Mouse (Mus musculus): ENCODE results near the gene Slc29a4. TPM values are rescaled to one million over a fixed set of nuclear protein-coding genes. Genes with fewer than 3 reads are reported as not detected.

Slc29a4 gene
- polyA plus RNA-seq, 1 experiment from 2014 or later: 5.1 TPM

GRCm38 (mm10) chr5:142669726-142670125, 22.6 kb upstream of the Slc29a4 start:
- H3K36me3 ChIP-seq (ENCODE audit: insufficient read depth, low read length): peaks cover 44% of the 10 kb centered on the region
- no peak overlapping the region for H3K4me2 ChIP-seq (replicated peaks; ENCODE audit: low read depth, low read length)
- H3K9me3 ChIP-seq (ENCODE audit: low read length): no peaks in the 10 kb centered on the region
- H3K27ac ChIP-seq (ENCODE audit: low read length): no peak overlapping the region
- H3K27me3 ChIP-seq (ENCODE audit: insufficient read depth, low read length): no peaks in the 10 kb centered on the region
- H3K4me3 ChIP-seq (ENCODE audit: low read length): no peak overlapping the region
- H3K4me1 ChIP-seq (ENCODE audit: insufficient read depth, low read length): no peaks in the 10 kb centered on the region
- no peak for ATAC-seq (ENCODE audit: low FRiP score, low TSS enrichment)
- WGBS: 83% methylated on average over 7 of the region's 7 CpGs
- H3K9ac ChIP-seq (replicated peaks; ENCODE audit: low read length): no peak overlapping the region

- whole genome bisulfite sequencing: 27% methylated on average over 5 of the region's 5 CpGs
Observed at GRCm38 (mm10) chr5:142673082-142673481, 19.2 kb upstream of the Slc29a4 start.

GRCm38 (mm10) chr5:142678141-142678571, 14.2 kb upstream of the Slc29a4 start:
- Histone ChIP-seq H3K9ac (replicated peaks; ENCODE audit: low read length) (no peak overlapping the region), H3K4me2 (replicated peaks; ENCODE audit: low read depth, low read length) (no peak overlapping the region), H3K4me3 (ENCODE audit: low read length) (no peak overlapping the region), H3K4me1 (ENCODE audit: insufficient read depth, low read length) (no peaks in the 10 kb centered on the region), H3K27ac (ENCODE audit: low read length) (no peak overlapping the region), H3K36me3 (ENCODE audit: insufficient read depth, low read length) (no peaks in the 10 kb centered on the region), H3K27me3 (ENCODE audit: insufficient read depth, low read length) (no peaks in the 10 kb centered on the region), H3K9me3 (ENCODE audit: low read length) (peaks cover 2% of the 10 kb centered on the region; the same call in 1 of the 2 replicates)
- WGBS: 51% methylated on average over 7 of the region's 7 CpGs
- no peak for ATAC-seq (ENCODE audit: low FRiP score, low TSS enrichment)

More at GRCm38 (mm10) chr5:142673082-142673481, 19.2 kb upstream of the Slc29a4 start:
- Histone ChIP-seq H3K4me3 (ENCODE audit: low read length) (no peak overlapping the region), H3K36me3 (ENCODE audit: insufficient read depth, low read length) (peaks cover 16% of the 10 kb centered on the region), H3K4me1 (ENCODE audit: insufficient read depth, low read length) (no peaks in the 10 kb centered on the region), H3K27ac (ENCODE audit: low read length) (no peak overlapping the region), H3K27me3 (ENCODE audit: insufficient read depth, low read length) (no peaks in the 10 kb centered on the region), H3K9me3 (ENCODE audit: low read length) (no peaks in the 10 kb centered on the region), H3K4me2 (replicated peaks; ENCODE audit: low read depth, low read length) (no peak overlapping the region), H3K9ac (replicated peaks; ENCODE audit: low read length) (no peak overlapping the region)
- ATAC-seq (ENCODE audit: low FRiP score, low TSS enrichment): 0 out of 2 replicates have a peak, but pooled peaks have one; percentile 49

- no peak for ATAC-seq (ENCODE audit: low FRiP score, low TSS enrichment)
- no peak overlapping the region for H3K27ac ChIP-seq (ENCODE audit: low read length)
- H3K9me3 ChIP-seq (ENCODE audit: low read length): peaks cover 3% of the 10 kb centered on the region; the same call in 1 of the 2 replicates
- no peaks in the 10 kb centered on the region for H3K36me3 ChIP-seq (ENCODE audit: insufficient read depth, low read length)
- H3K27me3 ChIP-seq (ENCODE audit: insufficient read depth, low read length): no peaks in the 10 kb centered on the region
- H3K9ac ChIP-seq (replicated peaks; ENCODE audit: low read length): no peak overlapping the region
- H3K4me2 ChIP-seq (replicated peaks; ENCODE audit: low read depth, low read length): no peak overlapping the region
- WGBS: 81% methylated on average over 1 of the region's 1 CpGs
- H3K4me1 ChIP-seq (ENCODE audit: insufficient read depth, low read length): no peaks in the 10 kb centered on the region
- H3K4me3 ChIP-seq (ENCODE audit: low read length): no peak overlapping the region
Observed at GRCm38 (mm10) chr5:142679065-142679464, 13.2 kb upstream of the Slc29a4 start.

- H3K9me3 ChIP-seq (ENCODE audit: low read length): peaks cover 3% of the 10 kb centered on the region; the same call in 1 of the 2 replicates
- H3K27me3 ChIP-seq (ENCODE audit: insufficient read depth, low read length): no peaks in the 10 kb centered on the region
- H3K4me3 ChIP-seq (ENCODE audit: low read length): no peak overlapping the region
- no peak for ATAC-seq (ENCODE audit: low FRiP score, low TSS enrichment)
- no peaks in the 10 kb centered on the region for H3K4me1 ChIP-seq (ENCODE audit: insufficient read depth, low read length)
- no peak overlapping the region for H3K9ac ChIP-seq (replicated peaks; ENCODE audit: low read length)
- no peak overlapping the region for H3K27ac ChIP-seq (ENCODE audit: low read length)
- no peaks in the 10 kb centered on the region for H3K36me3 ChIP-seq (ENCODE audit: insufficient read depth, low read length)
- 80% methylated on average over 3 of the region's 3 CpGs for WGBS
- H3K4me2 ChIP-seq (replicated peaks; ENCODE audit: low read depth, low read length): no peak overlapping the region
Observed at GRCm38 (mm10) chr5:142681911-142682310, 10.4 kb upstream of the Slc29a4 start.

- 96% methylated on average over 5 of the region's 5 CpGs for WGBS
- H3K4me3 ChIP-seq (ENCODE audit: low read length): no peak overlapping the region
- no peak overlapping the region for H3K27ac ChIP-seq (ENCODE audit: low read length)
- H3K9ac ChIP-seq (replicated peaks; ENCODE audit: low read length): no peak overlapping the region
- ATAC-seq (ENCODE audit: low FRiP score, low TSS enrichment): no peak
- no peaks in the 10 kb centered on the region for H3K27me3 ChIP-seq (ENCODE audit: insufficient read depth, low read length)
- no peak overlapping the region for H3K4me2 ChIP-seq (replicated peaks; ENCODE audit: low read depth, low read length)
- H3K9me3 ChIP-seq (ENCODE audit: low read length): peaks cover 3% of the 10 kb centered on the region; the same call in 1 of the 2 replicates
- no peaks in the 10 kb centered on the region for H3K4me1 ChIP-seq (ENCODE audit: insufficient read depth, low read length)
- H3K36me3 ChIP-seq (ENCODE audit: insufficient read depth, low read length): no peaks in the 10 kb centered on the region
Observed at GRCm38 (mm10) chr5:142682529-142682928, 9.8 kb upstream of the Slc29a4 start.

GRCm38 (mm10) chr5:142688866-142689265, 3.4 kb upstream of the Slc29a4 start:
- no peaks in the 10 kb centered on the region for H3K9me3 ChIP-seq (ENCODE audit: low read length)

GRCm38 (mm10) chr5:142690343-142690742, 2.0 kb upstream of the Slc29a4 start:
- H3K27me3 ChIP-seq (ENCODE audit: insufficient read depth, low read length): no peaks in the 10 kb centered on the region
- WGBS: 74% methylated on average over 3 of the region's 3 CpGs
- H3K4me1 ChIP-seq (ENCODE audit: insufficient read depth, low read length): no peaks in the 10 kb centered on the region
- no peaks in the 10 kb centered on the region for H3K36me3 ChIP-seq (ENCODE audit: insufficient read depth, low read length)
- H3K4me2 ChIP-seq (replicated peaks; ENCODE audit: low read depth, low read length): no peak overlapping the region
- no peak overlapping the region for H3K4me3 ChIP-seq (ENCODE audit: low read length)
- H3K9me3 ChIP-seq (ENCODE audit: low read length): no peaks in the 10 kb centered on the region
- H3K27ac ChIP-seq (ENCODE audit: low read length): no peak overlapping the region
- ATAC-seq (ENCODE audit: low FRiP score, low TSS enrichment): no peak
- no peak overlapping the region for H3K9ac ChIP-seq (replicated peaks; ENCODE audit: low read length)

More at GRCm38 (mm10) chr5:142688866-142689265, 3.4 kb upstream of the Slc29a4 start:
- H3K4me3 ChIP-seq (ENCODE audit: low read length): no peak overlapping the region
- no peaks in the 10 kb centered on the region for H3K27me3 ChIP-seq (ENCODE audit: insufficient read depth, low read length)
- H3K36me3 ChIP-seq (ENCODE audit: insufficient read depth, low read length): no peaks in the 10 kb centered on the region
- no peak overlapping the region for H3K9ac ChIP-seq (replicated peaks; ENCODE audit: low read length)
- no peaks in the 10 kb centered on the region for H3K4me1 ChIP-seq (ENCODE audit: insufficient read depth, low read length)
- no peak overlapping the region for H3K4me2 ChIP-seq (replicated peaks; ENCODE audit: low read depth, low read length)
- WGBS: 56% methylated on average over 6 of the region's 6 CpGs
- no peak overlapping the region for H3K27ac ChIP-seq (ENCODE audit: low read length)
- ATAC-seq (ENCODE audit: low FRiP score, low TSS enrichment): no peak

GRCm38 (mm10) chr5:142692971-142693737, 842 bp downstream of the Slc29a4 start:
- Histone ChIP-seq H3K9ac (replicated peaks; ENCODE audit: low read length) (no peak overlapping the region), H3K27ac (ENCODE audit: low read length) (no peak overlapping the region), H3K4me1 (ENCODE audit: insufficient read depth, low read length) (no peaks in the 10 kb centered on the region), H3K36me3 (ENCODE audit: insufficient read depth, low read length) (no peaks in the 10 kb centered on the region), H3K4me3 (ENCODE audit: low read length) (no peak overlapping the region), H3K9me3 (ENCODE audit: low read length) (no peaks in the 10 kb centered on the region), H3K27me3 (ENCODE audit: insufficient read depth, low read length) (no peaks in the 10 kb centered on the region), H3K4me2 (replicated peaks; ENCODE audit: low read depth, low read length) (no peak overlapping the region)
- WGBS: 64% methylated on average over 12 of the region's 12 CpGs
- ATAC-seq (ENCODE audit: low FRiP score, low TSS enrichment): no peak

GRCm38 (mm10) chr5:142693738-142694430, 1.6 kb downstream of the Slc29a4 start:
- Histone ChIP-seq H3K4me3 (ENCODE audit: low read length) (no peak overlapping the region), H3K9me3 (ENCODE audit: low read length) (no peaks in the 10 kb centered on the region), H3K4me1 (ENCODE audit: insufficient read depth, low read length) (no peaks in the 10 kb centered on the region), H3K9ac (replicated peaks; ENCODE audit: low read length) (no peak overlapping the region), H3K36me3 (ENCODE audit: insufficient read depth, low read length) (no peaks in the 10 kb centered on the region), H3K27me3 (ENCODE audit: insufficient read depth, low read length) (no peaks in the 10 kb centered on the region), H3K4me2 (replicated peaks; ENCODE audit: low read depth, low read length) (no peak overlapping the region), H3K27ac (ENCODE audit: low read length) (no peak overlapping the region)
- ATAC-seq (ENCODE audit: low FRiP score, low TSS enrichment): no peak
- 57% methylated on average over 7 of the region's 8 CpGs for WGBS

Data from kidney, embryonic 16.5 days (tissue).